Mouse (Mus musculus): ENCODE data around the gene Atp5k.

GRCm38 (mm10) chr5:108414711-108415110 lies 19.5 kb downstream of the Atp5k start:
- no peak for TF ChIP-seq POLR2A (IDR thresholded peaks at IDR 0.05; ENCODE audit: borderline replicate concordance, low read depth, low read length)
- TF ChIP-seq CTCF (IDR thresholded peaks at IDR 0.05; ENCODE audit: low read depth, low read length), result no peak

Data from bone marrow macrophage, adult 2 months (primary cell).